Mouse (Mus musculus): ENCODE data around the gene Ndufs3. TPM values are rescaled to one million over a fixed set of nuclear protein-coding genes. Genes with fewer than 3 reads are reported as not detected.

Ndufs3 gene
- polyA plus RNA-seq (2012; rRNA removed) (155 and 170 TPM in 2 replicates), polyA plus RNA-seq (2014; fragmentation: Nextera tagmentation; extraction: Ambion mirVana) (207 and 219 TPM in 2 replicates)

DNA sequence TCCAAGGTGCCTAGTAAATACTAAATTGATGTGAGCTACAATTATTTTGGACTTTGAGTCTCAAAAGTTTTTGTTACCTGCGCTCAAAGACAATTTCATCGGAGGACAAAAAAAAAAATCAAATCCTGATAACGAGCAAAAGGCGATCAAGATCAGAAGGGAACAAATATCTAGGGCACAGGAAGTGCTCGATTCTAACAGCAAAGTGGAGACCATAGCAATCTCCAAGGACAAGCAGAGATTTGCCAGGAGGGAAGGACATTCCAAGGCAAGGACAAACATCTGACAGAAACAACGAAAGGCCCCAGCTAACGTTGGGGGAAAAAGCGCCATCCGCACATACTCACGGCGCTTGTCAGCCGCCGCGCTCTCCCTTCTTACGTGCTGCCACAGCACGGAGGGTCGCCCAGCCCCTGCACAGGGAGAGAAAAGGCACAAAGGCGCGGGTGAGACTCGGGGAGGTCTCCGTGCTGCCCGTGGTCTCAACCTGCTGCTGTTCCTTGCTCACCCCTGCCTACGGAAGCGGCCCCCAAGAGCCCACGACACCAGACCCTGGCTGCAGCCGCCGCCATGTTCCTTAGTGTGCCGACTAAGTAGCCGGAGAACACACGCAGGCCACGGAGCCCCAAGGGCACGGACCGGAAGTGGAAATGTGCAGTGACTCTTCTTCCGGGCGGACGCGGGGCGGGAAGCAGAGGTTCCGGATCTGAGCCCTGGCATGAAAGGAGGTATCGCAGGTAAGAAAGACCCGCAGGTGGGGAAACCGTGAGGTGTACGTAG is at the start of gene Ndufs3, which contains the start of gene Kbtbd4:
Gene Ndufs3, minus strand, starts transcription at position 752 of the 780 bp plus-strand sequence.
Gene Kbtbd4, plus strand, starts transcription at position 665 of the 780 bp plus-strand sequence.
- H3K4me1 ChIP-seq (ENCODE audit: control insufficient read depth, insufficient read depth, low read length): peaks cover 13% of the 10 kb centered on the region
- under 1% methylated on average over 43 of the region's 43 CpGs for WGBS
- H3K36me3 ChIP-seq (ENCODE audit: control insufficient read depth, insufficient read depth, low read length): peaks cover 56% of the 10 kb centered on the region

DNA sequence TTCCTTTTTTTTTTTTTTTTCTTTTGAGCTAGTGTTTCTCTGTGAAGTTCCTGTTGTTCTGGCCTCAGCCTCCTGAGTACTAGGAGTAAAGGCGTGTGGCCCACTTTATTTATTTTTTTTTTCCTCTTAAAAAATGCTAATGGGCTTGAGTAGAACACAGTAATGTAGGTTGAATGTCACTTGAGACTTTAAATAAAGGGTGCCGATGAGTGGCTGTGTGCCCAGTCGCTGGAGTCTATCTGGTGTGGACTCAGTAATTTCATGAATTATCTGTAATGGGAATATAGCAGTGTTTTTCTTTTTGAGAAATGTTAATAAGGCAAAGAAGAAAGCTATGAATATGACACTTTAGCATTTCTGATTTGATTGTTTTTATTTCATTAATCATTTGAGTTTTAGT is 48.8 kb upstream of the Ndufs3 start:
- no peak for DNase-seq (ENCODE audit: low spot score)
- H3K9ac ChIP-seq (ENCODE audit: low read depth, low read length, severe bottlenecking): no peak overlapping the region
- no peak overlapping the region for H3K4me2 ChIP-seq (replicated peaks; ENCODE audit: low read depth, low read length, severe bottlenecking)
- peaks cover 11% of the 10 kb centered on the region; the same call in 1 of the 2 replicates for H3K36me3 ChIP-seq (ENCODE audit: control insufficient read depth, insufficient read depth, low read length)
- no peaks in the 10 kb centered on the region for H3K4me1 ChIP-seq (ENCODE audit: control insufficient read depth, insufficient read depth, low read length)
- no peaks in the 10 kb centered on the region for H3K27me3 ChIP-seq (ENCODE audit: control insufficient read depth, insufficient read depth, low read length)
- no peaks in the 10 kb centered on the region for H3K9me3 ChIP-seq (ENCODE audit: control insufficient read depth, low read length)
- H3K4me3 ChIP-seq (replicated peaks; ENCODE audit: low read length): no peak overlapping the region
- no peak overlapping the region for H3K27ac ChIP-seq (replicated peaks; ENCODE audit: low read depth, low read length)
- TF ChIP-seq POLR2A (IDR thresholded peaks at IDR 0.05; ENCODE audit: borderline replicate concordance, extremely low read depth, insufficient read depth, insufficient read length): no peak
- ATAC-seq (ENCODE audit: low FRiP score, low read depth): no peak
- WGBS: 72% methylated on average over 3 of the region's 3 CpGs

More for the DNA sequence above, at the start of gene Ndufs3, which contains the start of gene Kbtbd4:
- peak; percentile 89; the same call in 1 of the 2 replicates for TF ChIP-seq POLR2A (IDR thresholded peaks at IDR 0.05; ENCODE audit: borderline replicate concordance, extremely low read depth, insufficient read depth, insufficient read length)
- DNase-seq (ENCODE audit: low spot score) (peak; percentile 92), ATAC-seq (ENCODE audit: low FRiP score, low read depth) (peak; percentile 93)
- peak within 1 kb of the TSS; percentile 51 for H3K4me2 ChIP-seq (replicated peaks; ENCODE audit: low read depth, low read length, severe bottlenecking)
- H3K27me3 ChIP-seq (ENCODE audit: control insufficient read depth, insufficient read depth, low read length): no peaks in the 10 kb centered on the region
- no peaks in the 10 kb centered on the region for H3K9me3 ChIP-seq (ENCODE audit: control insufficient read depth, low read length)
- H3K9ac ChIP-seq (ENCODE audit: low read depth, low read length, severe bottlenecking): peak within 1 kb of the TSS; percentile 87
- peak within 1 kb of the TSS; percentile 82 for H3K27ac ChIP-seq (replicated peaks; ENCODE audit: low read depth, low read length)
- peak within 1 kb of the TSS; percentile 70 for H3K4me3 ChIP-seq (replicated peaks; ENCODE audit: low read length)

DNA sequence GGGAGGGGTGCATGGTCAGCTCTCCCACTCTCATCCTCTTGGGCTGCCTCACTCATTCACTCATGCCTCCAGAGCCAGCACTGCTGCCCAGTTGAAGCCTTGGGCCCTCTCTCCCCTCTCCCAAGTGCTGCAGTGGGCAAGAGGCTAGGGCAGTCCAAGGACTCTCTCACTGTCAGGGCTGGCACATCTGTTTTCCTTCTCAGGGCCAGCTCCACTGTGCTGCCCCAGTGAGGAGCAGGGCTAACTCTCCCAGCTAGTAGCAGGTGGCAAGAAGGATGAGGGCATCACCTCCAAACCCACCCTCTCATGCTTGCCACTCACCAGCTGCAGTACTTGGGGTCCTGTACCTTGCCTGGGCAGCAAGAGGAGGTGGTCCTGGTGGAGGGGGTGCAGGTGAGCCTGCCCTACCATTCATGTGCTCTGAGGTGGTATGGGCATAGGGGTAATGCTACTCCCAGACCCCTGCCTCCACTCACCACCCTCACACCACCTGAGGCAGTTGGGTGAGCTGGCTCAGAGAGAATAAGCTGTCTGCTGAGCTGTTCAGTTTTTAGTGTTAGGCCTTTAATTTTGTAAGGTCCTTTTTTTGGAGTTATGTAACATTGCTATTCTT is 46.1 kb upstream of the Ndufs3 start:
- H3K4me2 ChIP-seq (replicated peaks; ENCODE audit: low read depth, low read length, severe bottlenecking): no peak overlapping the region
- no peaks in the 10 kb centered on the region for H3K9me3 ChIP-seq (ENCODE audit: control insufficient read depth, low read length)
- no peak for ATAC-seq (ENCODE audit: low FRiP score, low read depth)
- no peaks in the 10 kb centered on the region for H3K27me3 ChIP-seq (ENCODE audit: control insufficient read depth, insufficient read depth, low read length)
- DNase-seq (ENCODE audit: low spot score): no peak
- H3K27ac ChIP-seq (replicated peaks; ENCODE audit: low read depth, low read length): no peak overlapping the region
- no peak overlapping the region for H3K4me3 ChIP-seq (replicated peaks; ENCODE audit: low read length)
- no peak overlapping the region for H3K9ac ChIP-seq (ENCODE audit: low read depth, low read length, severe bottlenecking)
- peaks cover 11% of the 10 kb centered on the region; the same call in 1 of the 2 replicates for H3K36me3 ChIP-seq (ENCODE audit: control insufficient read depth, insufficient read depth, low read length)
- TF ChIP-seq POLR2A (IDR thresholded peaks at IDR 0.05; ENCODE audit: borderline replicate concordance, extremely low read depth, insufficient read depth, insufficient read length): no peak
- H3K4me1 ChIP-seq (ENCODE audit: control insufficient read depth, insufficient read depth, low read length): no peaks in the 10 kb centered on the region

DNA sequence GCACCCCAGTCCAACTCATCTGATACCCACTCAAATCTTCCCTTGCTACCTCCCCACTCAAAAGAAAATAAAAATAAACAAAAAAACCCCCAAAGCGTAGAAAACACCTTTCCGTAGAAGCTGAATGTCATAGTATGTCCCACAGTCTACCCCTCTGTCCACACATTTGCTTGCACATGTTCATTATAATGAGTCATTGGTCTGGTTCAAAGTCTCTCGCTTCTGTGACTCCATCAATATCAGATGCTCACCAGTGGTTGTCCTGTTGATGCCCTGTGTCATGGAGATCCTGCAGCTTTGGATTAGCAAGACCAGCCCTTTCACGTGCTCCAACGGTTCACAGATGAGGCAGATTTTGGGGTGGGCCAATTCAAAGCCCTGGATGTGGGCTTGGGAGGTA is 45.5 kb upstream of the Ndufs3 start:
- ATAC-seq (ENCODE audit: low FRiP score, low read depth) (no peak), DNase-seq (ENCODE audit: low spot score) (no peak)
- Histone ChIP-seq H3K36me3 (ENCODE audit: control insufficient read depth, insufficient read depth, low read length) (peaks cover 11% of the 10 kb centered on the region; the same call in 1 of the 2 replicates), H3K4me1 (ENCODE audit: control insufficient read depth, insufficient read depth, low read length) (no peaks in the 10 kb centered on the region), H3K4me3 (replicated peaks; ENCODE audit: low read length) (no peak overlapping the region), H3K4me2 (replicated peaks; ENCODE audit: low read depth, low read length, severe bottlenecking) (no peak overlapping the region), H3K27ac (replicated peaks; ENCODE audit: low read depth, low read length) (no peak overlapping the region), H3K27me3 (ENCODE audit: control insufficient read depth, insufficient read depth, low read length) (no peaks in the 10 kb centered on the region), H3K9me3 (ENCODE audit: control insufficient read depth, low read length) (no peaks in the 10 kb centered on the region), H3K9ac (ENCODE audit: low read depth, low read length, severe bottlenecking) (no peak overlapping the region)
- no peak for TF ChIP-seq POLR2A (IDR thresholded peaks at IDR 0.05; ENCODE audit: borderline replicate concordance, extremely low read depth, insufficient read depth, insufficient read length)
- 86% methylated on average over 5 of the region's 5 CpGs for WGBS

DNA sequence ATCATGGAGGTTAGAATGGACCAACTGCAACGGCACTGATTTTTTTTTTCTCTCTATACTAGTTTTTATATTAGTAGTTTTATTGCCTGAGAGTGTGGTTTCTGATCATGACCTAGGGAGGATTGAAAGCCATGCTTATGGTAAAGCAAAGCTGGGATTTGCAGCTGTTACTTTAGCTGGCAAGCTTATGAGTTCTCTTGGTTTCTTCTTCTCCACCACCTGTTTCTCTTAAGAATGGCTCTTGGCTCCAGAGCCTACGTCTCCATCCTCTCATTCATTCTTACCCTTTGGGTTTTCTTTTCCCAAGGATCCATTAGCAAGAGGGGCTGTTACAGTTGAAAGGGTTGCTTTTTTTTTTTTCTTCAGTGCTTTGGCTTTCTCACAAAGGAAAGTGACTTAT is 37.1 kb upstream of the Ndufs3 start:
- WGBS: 38% methylated on average over 2 of the region's 2 CpGs
- no peak for TF ChIP-seq POLR2A (IDR thresholded peaks at IDR 0.05; ENCODE audit: borderline replicate concordance, extremely low read depth, insufficient read depth, insufficient read length)
- peaks cover 13% of the 10 kb centered on the region for H3K4me1 ChIP-seq (ENCODE audit: control insufficient read depth, insufficient read depth, low read length)
- H3K27ac ChIP-seq (replicated peaks; ENCODE audit: low read depth, low read length): no peak overlapping the region
- H3K36me3 ChIP-seq (ENCODE audit: control insufficient read depth, insufficient read depth, low read length): no peaks in the 10 kb centered on the region
- no peaks in the 10 kb centered on the region for H3K9me3 ChIP-seq (ENCODE audit: control insufficient read depth, low read length)
- peak overlapping the region; percentile 93; the same call in 1 of the 2 replicates for H3K9ac ChIP-seq (ENCODE audit: low read depth, low read length, severe bottlenecking)
- DNase-seq (ENCODE audit: low spot score) (peak; percentile 9), ATAC-seq (ENCODE audit: low FRiP score, low read depth) (no peak)
- H3K4me2 ChIP-seq (replicated peaks; ENCODE audit: low read depth, low read length, severe bottlenecking): peak overlapping the region; percentile 71
- H3K27me3 ChIP-seq (ENCODE audit: control insufficient read depth, insufficient read depth, low read length): no peaks in the 10 kb centered on the region
- peak overlapping the region; percentile 99 for H3K4me3 ChIP-seq (replicated peaks; ENCODE audit: low read length)
